Mouse (Mus musculus) liver, embryonic 15.5 days (tissue): ENCODE data around the gene Syvn1. TPM values are rescaled to one million over a fixed set of nuclear protein-coding genes. Genes with fewer than 3 reads are reported as not detected.

Experiments
- ATAC-seq: fragments of 200-750 bp; cut with Nextera tagmentation; 2 replicates; pipeline ENCODE4 v1.8.0; 2017; ENCODE audit warnings: moderate number of reproducible peaks, mild to moderate bottlenecking, moderate library complexity; ENCODE audit not compliant: insufficient read depth
- H3K27ac ChIP-seq: fragments of 300-500 bp; sonication (generic); replicated peaks from 2 replicates; pipeline ENCODE4 v1.5.1; 2015; ENCODE audit warnings: mild to moderate bottlenecking, inconsistent platforms
- H3K27me3 ChIP-seq: fragments of 300-500 bp; sonication (generic); 2 replicates; pipeline ENCODE4 v1.6.1; 2015; ENCODE audit warnings: mild to moderate bottlenecking, inconsistent platforms
- H3K36me3 ChIP-seq: fragments of 300-500 bp; sonication (generic); replicated peaks from 2 replicates; pipeline ENCODE4 v1.6.1; 2015; ENCODE audit warnings: moderate library complexity, mild to moderate bottlenecking, inconsistent platforms
- H3K4me1 ChIP-seq: fragments of 300-500 bp; sonication (generic); replicated peaks from 2 replicates; pipeline ENCODE4 v1.6.1; 2015; ENCODE audit warnings: inconsistent platforms
- H3K4me2 ChIP-seq: fragments of 300-500 bp; sonication (generic); 2 replicates; pipeline ENCODE4 v1.6.1; 2015; ENCODE audit warnings: moderate library complexity, mild to moderate bottlenecking, inconsistent platforms
- H3K4me3 ChIP-seq: fragments of 300-500 bp; sonication (generic); replicated peaks from 2 replicates; pipeline ENCODE4 v1.5.1; 2015; ENCODE audit warnings: mild to moderate bottlenecking, inconsistent platforms
- H3K9ac ChIP-seq: fragments of 300-500 bp; sonication (generic); 2 replicates; pipeline ENCODE4 v1.6.1; 2015; ENCODE audit warnings: moderate library complexity, mild to moderate bottlenecking, inconsistent platforms
- H3K9me3 ChIP-seq: fragments of 300-500 bp; sonication (generic); replicated peaks from 2 replicates; pipeline ENCODE4 v1.6.1; 2016; ENCODE audit warnings: inconsistent platforms
- WGBS: fragments of 180-500 bp; shearing (Covaris S2); methylation state at CpG from one replicate; pipeline ENCODE4 v1.1.7; 2015; ENCODE audit warnings: mixed read lengths; ENCODE audit not compliant: insufficient replicate concordance; 5-methylcytosine and 5-hydroxymethylcytosine counted together
- polyA plus RNA-seq: library from polyadenylated mRNA; unstranded; fragments of >200 nt; fragmentation: Nextera tagmentation; extraction: Ambion mirVana; gene quantifications from 2 replicates; pipeline ENCODE4 v1.2.1, GENCODE M21; 2015

The Syvn1 gene
- polyA plus RNA-seq, 1 experiment from 2014 or later, result 13.3 TPM

- WGBS, result 20% methylated on average over 15 of the region's 15 CpGs
- peak; percentile 16; the same call in 1 of the 2 replicates for ATAC-seq
- Histone ChIP-seq H3K27me3 (no peaks in the 10 kb centered on the region), H3K4me1 (peaks cover 71% of the 10 kb centered on the region), H3K4me3 (peak overlapping the region; percentile 29), H3K9ac (0 out of 2 replicates have a peak overlapping the region, but pooled peaks have one; percentile 31), H3K9me3 (no peaks in the 10 kb centered on the region), H3K27ac (peak overlapping the region; percentile 81), H3K36me3 (peaks cover 6% of the 10 kb centered on the region), H3K4me2 (peak overlapping the region; percentile 53)
Measured at GRCm38 (mm10) chr19:6018142-6019089, 28.0 kb upstream of the Syvn1 start.

GRCm38 (mm10) chr19:6020276-6020675 is 26.1 kb upstream of the Syvn1 start:
- Histone ChIP-seq H3K4me1 (peaks cover 60% of the 10 kb centered on the region), H3K36me3 (no peaks in the 10 kb centered on the region), H3K4me3 (no peak overlapping the region), H3K9ac (no peak overlapping the region), H3K27ac (no peak overlapping the region), H3K4me2 (no peak overlapping the region), H3K27me3 (no peaks in the 10 kb centered on the region; the same call in 1 of the 2 replicates), H3K9me3 (no peaks in the 10 kb centered on the region)
- WGBS, result 47% methylated on average over 3 of the region's 3 CpGs
- ATAC-seq, result no peak

- Histone ChIP-seq H3K27ac (no peak overlapping the region), H3K4me3 (no peak overlapping the region), H3K4me2 (no peak overlapping the region), H3K36me3 (no peaks in the 10 kb centered on the region), H3K9me3 (no peaks in the 10 kb centered on the region), H3K27me3 (peaks cover 9% of the 10 kb centered on the region; the same call in 1 of the 2 replicates), H3K4me1 (peaks cover 32% of the 10 kb centered on the region), H3K9ac (no peak overlapping the region)
- ATAC-seq, result no peak
- 71% methylated on average over 8 of the region's 8 CpGs for WGBS
Measured at GRCm38 (mm10) chr19:6023059-6023458, 23.3 kb upstream of the Syvn1 start.

- Histone ChIP-seq H3K27ac (no peak overlapping the region), H3K9me3 (no peaks in the 10 kb centered on the region), H3K4me3 (no peak overlapping the region), H3K27me3 (peaks cover 10% of the 10 kb centered on the region; the same call in 1 of the 2 replicates), H3K36me3 (no peaks in the 10 kb centered on the region), H3K4me1 (peaks cover 23% of the 10 kb centered on the region), H3K4me2 (no peak overlapping the region), H3K9ac (no peak overlapping the region)
- 64% methylated on average over 7 of the region's 7 CpGs for WGBS
- no peak for ATAC-seq
Measured at GRCm38 (mm10) chr19:6023930-6024329, 22.4 kb upstream of the Syvn1 start.

GRCm38 (mm10) chr19:6028991-6029390 is 17.4 kb upstream of the Syvn1 start:
- no peak overlapping the region for H3K4me3 ChIP-seq
- peaks cover 10% of the 10 kb centered on the region; the same call in 1 of the 2 replicates for H3K27me3 ChIP-seq
- H3K9me3 ChIP-seq, result no peaks in the 10 kb centered on the region
- no peak for ATAC-seq
- peaks cover 3% of the 10 kb centered on the region; the same call in 1 of the 2 replicates for H3K4me1 ChIP-seq
- H3K36me3 ChIP-seq, result no peaks in the 10 kb centered on the region
- no peak overlapping the region for H3K27ac ChIP-seq
- no peak overlapping the region for H3K4me2 ChIP-seq
- WGBS, result 64% methylated on average over 6 of the region's 6 CpGs
- no peak overlapping the region for H3K9ac ChIP-seq

- no peaks in the 10 kb centered on the region; the same call in 1 of the 2 replicates for H3K4me1 ChIP-seq
- no peaks in the 10 kb centered on the region for H3K36me3 ChIP-seq
- H3K9ac ChIP-seq, result no peak overlapping the region
- WGBS, result 67% methylated on average over 9 of the region's 9 CpGs
- H3K4me3 ChIP-seq, result no peak overlapping the region
- peaks cover 10% of the 10 kb centered on the region; the same call in 1 of the 2 replicates for H3K27me3 ChIP-seq
- H3K4me2 ChIP-seq, result no peak overlapping the region
- H3K9me3 ChIP-seq, result no peaks in the 10 kb centered on the region
- no peak for ATAC-seq
- no peak overlapping the region for H3K27ac ChIP-seq
Measured at GRCm38 (mm10) chr19:6029426-6029825, 16.9 kb upstream of the Syvn1 start.

GRCm38 (mm10) chr19:6030520-6031280 is 15.7 kb upstream of the Syvn1 start:
- WGBS, result 51% methylated on average over 14 of the region's 14 CpGs

GRCm38 (mm10) chr19:6035966-6036585 is 10.3 kb upstream of the Syvn1 start:
- no peak for ATAC-seq
- no peak overlapping the region for H3K9ac ChIP-seq
- H3K27me3 ChIP-seq, result no peaks in the 10 kb centered on the region
- H3K4me1 ChIP-seq, result peaks cover 7% of the 10 kb centered on the region; the same call in 1 of the 2 replicates
- H3K4me2 ChIP-seq, result no peak overlapping the region
- no peak overlapping the region for H3K27ac ChIP-seq
- 38% methylated on average over 9 of the region's 9 CpGs for WGBS
- no peak overlapping the region for H3K4me3 ChIP-seq
- H3K36me3 ChIP-seq, result no peaks in the 10 kb centered on the region
- no peaks in the 10 kb centered on the region for H3K9me3 ChIP-seq

More at GRCm38 (mm10) chr19:6030520-6031280, 15.7 kb upstream of the Syvn1 start:
- Histone ChIP-seq H3K4me1 (peaks cover 1% of the 10 kb centered on the region; the same call in 1 of the 2 replicates), H3K9me3 (no peaks in the 10 kb centered on the region), H3K27ac (no peak overlapping the region), H3K9ac (no peak overlapping the region), H3K36me3 (no peaks in the 10 kb centered on the region), H3K4me3 (no peak overlapping the region), H3K4me2 (no peak overlapping the region), H3K27me3 (peaks cover 10% of the 10 kb centered on the region; the same call in 1 of the 2 replicates)
- ATAC-seq, result no peak

GRCm38 (mm10) chr19:6037695-6038094 is 8.7 kb upstream of the Syvn1 start:
- peaks cover 7% of the 10 kb centered on the region; the same call in 1 of the 2 replicates for H3K4me1 ChIP-seq
- H3K9me3 ChIP-seq, result no peaks in the 10 kb centered on the region
- no peak overlapping the region for H3K9ac ChIP-seq
- H3K27me3 ChIP-seq, result no peaks in the 10 kb centered on the region
- no peak overlapping the region for H3K27ac ChIP-seq
- H3K4me3 ChIP-seq, result no peak overlapping the region
- no peaks in the 10 kb centered on the region for H3K36me3 ChIP-seq
- H3K4me2 ChIP-seq, result no peak overlapping the region
- ATAC-seq, result no peak

- Histone ChIP-seq H3K27ac (no peak overlapping the region), H3K36me3 (no peaks in the 10 kb centered on the region), H3K4me1 (peaks cover 7% of the 10 kb centered on the region; the same call in 1 of the 2 replicates), H3K4me2 (no peak overlapping the region), H3K9ac (no peak overlapping the region), H3K9me3 (no peaks in the 10 kb centered on the region), H3K4me3 (no peak overlapping the region), H3K27me3 (no peaks in the 10 kb centered on the region)
- ATAC-seq, result no peak
- WGBS, result 61% methylated on average over 7 of the region's 7 CpGs
Measured at GRCm38 (mm10) chr19:6038326-6038725, 8.1 kb upstream of the Syvn1 start.
